12 mouse cellular contexts compared by ENCODE assay signal in genomic region chr1:39482115-39482815, GRCm38 (mm10). TPM values are rescaled to one million over a fixed set of nuclear protein-coding genes. Genes with fewer than 3 reads are reported as not detected.
DNase-seq lines count a peak whose midpoint lies in the region; ATAC-seq lines count a peak whose summit lies in the region.
"Had no signal": no experiment of that assay in that cellular context is flagged by ENCODE, and none has a peak within 500 bp of the region (broad histone marks: within the 10 kb centered on the region; RNA-seq: fewer than 3 reads in every experiment).

No protein-coding gene starts in this region.

- peak; percentile 69 for ATAC-seq in megakaryocyte, adult 5-6 weeks (ENCODE audit: poor library complexity, severe bottlenecking)

- intact Hi-C loops in left cerebral cortex, postnatal 4 days (cut with DNase I) = no loop called here

- peak; percentile 26 for DNase-seq in thymus, postnatal 0 days (ENCODE audit: low spot score)
- DNase-seq in thymus, postnatal 25 days = no peak
- peak; percentile 25 for DNase-seq in embryo, embryonic 9.5 days (ENCODE audit: extremely low spot score)
- no peak for DNase-seq in spleen, postnatal 14 days (ENCODE audit: low spot score in 2 of 2)
- no peak for DNase-seq in left cerebral cortex, postnatal 4 days
- DNase-seq in c-Kit-positive CD71-positive TER-119-positive erythroid progenitor cells, embryonic 14.5 days (ENCODE audit: low spot score) = no peak
- DNase-seq: cerebellum, adult 9-10 months; gastrocnemius, postnatal 25 days; heart, postnatal 14 days; kidney, adult 11 months; right cerebral cortex, postnatal 25 days had no signal

RNA-seq across cellular contexts. Expression of gene Tbc1d8, which starts 3.7 kb away (rescaled TPM):
- polyA plus RNA-seq in thymus, postnatal 0 days (2015; fragmentation: Nextera tagmentation; extraction: Ambion mirVana) = 5.9 and 7.4 TPM in 2 replicates
- total RNA-seq in megakaryocyte, adult 5-6 weeks (2015) = 60.6 and 61.8 TPM in 2 replicates
- 35.5 and 46.5 TPM in 2 replicates for total RNA-seq in megakaryocyte, adult 5-6 weeks (2017)
- total RNA-seq in left cerebral cortex, postnatal 4 days (2021) = 10 to 100 TPM; 21.0 to 21.1 TPM

RNA-seq across cellular contexts. Expression of gene Cnot11, which starts 52.5 kb away (rescaled TPM):
- polyA plus RNA-seq in thymus, postnatal 0 days (2015; fragmentation: Nextera tagmentation; extraction: Ambion mirVana) = 24.3 and 24.6 TPM in 2 replicates
- 16.9 and 17.9 TPM in 2 replicates for total RNA-seq in megakaryocyte, adult 5-6 weeks (2015)
- 18.1 and 20.2 TPM in 2 replicates for total RNA-seq in megakaryocyte, adult 5-6 weeks (2017)
- 10 to 100 TPM; 21.6 to 23.6 TPM for total RNA-seq in left cerebral cortex, postnatal 4 days (2021)

Comparison
In these comparisons a context has a peak if more than half of its experiments do, and no peak if none do; other contexts are left out.
1. DNase-seq: peak in thymus, postnatal 0 days (single experiment) and embryo, embryonic 9.5 days (single experiment); none in thymus, postnatal 25 days (single experiment), spleen, postnatal 14 days (0 of 2), left cerebral cortex, postnatal 4 days (single experiment) and c-Kit-positive CD71-positive TER-119-positive erythroid progenitor cells, embryonic 14.5 days (single experiment).